Mouse (Mus musculus) midbrain, postnatal 0 days (tissue): ENCODE measurements around the gene Rgmb. TPM values are rescaled to one million over a fixed set of nuclear protein-coding genes. Genes with fewer than 3 reads are reported as not detected.

Experiments used
- ATAC-seq: fragments of 200-750 bp; cut with Nextera tagmentation; 2 replicates; pipeline ENCODE4 v1.8.0; 2017; ENCODE audit warnings: moderate number of reproducible peaks, mild to moderate bottlenecking, moderate TSS enrichment, moderate library complexity; ENCODE audit not compliant: low FRiP score
- DNase-seq: peaks from one replicate; pipeline ENCODE4 v3.0.0-alpha.2; 2015; ENCODE audit warnings: low spot score
- H3K27ac ChIP-seq: fragments of 300-500 bp; sonication (generic); 2 replicates; pipeline ENCODE4 v1.5.1; 2014; ENCODE audit warnings: low read depth, mild to moderate bottlenecking, low read length, mixed read lengths
- H3K27me3 ChIP-seq: fragments of 300-500 bp; sonication (generic); 2 replicates; pipeline ENCODE4 v1.6.1; 2014; ENCODE audit warnings: low read length, control low read depth, mixed read lengths; ENCODE audit not compliant: insufficient read depth
- H3K36me3 ChIP-seq: fragments of 300-500 bp; sonication (generic); 2 replicates; pipeline ENCODE4 v1.6.1; 2014; ENCODE audit warnings: low read length, control low read depth, mixed read lengths; ENCODE audit not compliant: insufficient read depth
- H3K4me1 ChIP-seq: fragments of 300-500 bp; sonication (generic); 2 replicates; pipeline ENCODE4 v1.6.1; 2014; ENCODE audit warnings: mild to moderate bottlenecking, control low read depth, antibody characterized with exemption, low read length, mixed read lengths; ENCODE audit not compliant: insufficient read depth
- H3K4me2 ChIP-seq: fragments of 300-500 bp; sonication (generic); 2 replicates; pipeline ENCODE4 v1.6.1; 2014; ENCODE audit warnings: low read depth, mild to moderate bottlenecking, low read length, mixed read lengths; ENCODE audit not compliant: poor library complexity, severe bottlenecking
- H3K4me3 ChIP-seq: fragments of 300-500 bp; sonication (generic); 2 replicates; pipeline ENCODE4 v1.5.1; 2014; ENCODE audit warnings: low read depth, mild to moderate bottlenecking, low read length, moderate library complexity
- H3K9ac ChIP-seq: fragments of 300-500 bp; sonication (generic); replicated peaks from 2 replicates; pipeline ENCODE4 v1.6.1; 2014; ENCODE audit warnings: mild to moderate bottlenecking, low read length, moderate library complexity, mixed read lengths; ENCODE audit not compliant: poor library complexity, severe bottlenecking
- H3K9me3 ChIP-seq: fragments of 300-500 bp; sonication (generic); 2 replicates; pipeline ENCODE4 v1.6.1; 2016; ENCODE audit warnings: low read length, control low read depth
- CTCF ChIP-seq: IDR thresholded peaks from 2 replicates; pipeline ENCODE4 v1.5.1; 2016; ENCODE audit warnings: antibody characterized with exemption, mild to moderate bottlenecking
- WGBS: fragments of 180-500 bp; shearing (Covaris S2); extraction: QIAGEN DNeasy Blood & Tissue Kit; methylation state at CpG from one replicate; pipeline ENCODE4 v1.1.7; 2014; 5-methylcytosine and 5-hydroxymethylcytosine counted together
- polyA plus RNA-seq: library from polyadenylated mRNA; unstranded; fragments of >200 nt; fragmentation: Nextera tagmentation; extraction: Ambion mirVana; gene quantifications from 2 replicates; pipeline ENCODE4 v1.2.1, GENCODE M21; 2015
- total RNA-seq: library from RNA; depleted of rRNA; stranded (reverse); fragments of >200 nt; gene quantifications from 2 replicates; pipeline ENCODE4 v1.2.3, GENCODE M21; 2014; rRNA removed

The Rgmb gene
- total and polyA plus RNA-seq, 2 experiments from 2014 or later = 55.2 to 112 TPM

DNA sequence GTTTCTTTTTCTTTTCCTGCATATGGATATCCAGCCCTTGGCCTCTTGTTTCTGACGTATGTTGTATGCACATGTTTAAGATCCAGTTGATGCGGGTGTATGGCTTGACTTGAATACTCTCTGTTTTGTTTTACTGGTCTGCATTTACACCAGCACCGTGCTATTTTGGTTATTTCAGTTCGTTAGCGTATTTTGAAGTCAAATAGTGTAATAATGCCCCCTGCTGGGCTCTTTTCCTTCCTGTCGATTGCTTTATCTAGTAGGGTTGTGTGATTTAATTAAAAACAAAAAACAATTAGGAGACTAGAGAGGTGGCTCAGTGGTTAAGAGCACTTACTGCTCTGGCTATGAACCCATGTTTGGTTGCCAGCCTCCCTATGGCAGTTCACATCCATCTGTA lies 52.9 kb downstream of the Rgmb start:
- Histone ChIP-seq H3K9me3 (no peaks in the 10 kb centered on the region), H3K4me1 (no peaks in the 10 kb centered on the region), H3K36me3 (no peaks in the 10 kb centered on the region), H3K27ac (no peak overlapping the region), H3K27me3 (no peaks in the 10 kb centered on the region), H3K4me2 (no peak overlapping the region), H3K4me3 (no peak overlapping the region), H3K9ac (no peak overlapping the region)
- no peak for TF ChIP-seq CTCF
- DNase-seq = peak; percentile 17
- no peak for ATAC-seq
- WGBS = 86% methylated on average over 6 of the region's 6 CpGs

GRCm38 (mm10) chr17:15776349-15776748 lies 54.5 kb downstream of the Rgmb start:
- H3K27ac ChIP-seq = no peak overlapping the region
- H3K4me1 ChIP-seq = no peaks in the 10 kb centered on the region
- no peaks in the 10 kb centered on the region for H3K36me3 ChIP-seq
- no peaks in the 10 kb centered on the region for H3K27me3 ChIP-seq
- H3K9ac ChIP-seq = no peak overlapping the region
- no peaks in the 10 kb centered on the region for H3K9me3 ChIP-seq
- H3K4me2 ChIP-seq = no peak overlapping the region
- TF ChIP-seq CTCF = no peak
- no peak overlapping the region for H3K4me3 ChIP-seq
- DNase-seq (no peak), ATAC-seq (no peak)
- WGBS = 73% methylated on average over 5 of the region's 5 CpGs

DNA sequence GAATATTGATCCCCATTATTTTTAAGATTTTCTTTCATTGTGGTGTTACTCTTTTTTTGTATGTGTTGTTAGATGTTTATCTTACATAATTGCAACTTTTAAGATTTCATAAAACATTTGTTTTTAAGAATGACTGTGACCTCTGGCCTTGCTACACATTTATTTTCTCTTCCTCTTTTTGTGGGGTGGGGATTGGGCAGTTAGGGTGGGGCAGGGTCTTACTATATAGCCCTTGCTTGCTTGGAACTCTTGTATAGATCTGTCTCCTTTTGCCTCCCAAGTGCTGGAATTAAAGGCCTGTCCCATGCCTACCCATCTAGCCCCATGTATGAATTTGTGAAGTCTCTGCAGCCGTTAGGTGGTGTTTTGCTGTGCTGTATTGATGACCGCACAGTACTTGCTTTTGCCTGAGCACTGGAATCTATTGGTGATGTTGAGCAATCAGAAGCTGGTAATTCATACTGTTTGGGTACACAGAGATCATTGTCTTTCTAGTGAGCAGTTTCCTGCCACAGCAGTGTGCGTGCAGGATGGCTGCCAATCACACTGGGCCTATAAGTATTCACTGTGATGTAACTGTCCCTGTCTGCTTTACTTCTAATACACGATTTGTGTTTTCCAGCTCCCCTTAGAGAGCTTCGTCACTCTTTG lies 56.1 kb downstream of the Rgmb start:
- Histone ChIP-seq H3K4me2 (no peak overlapping the region), H3K4me3 (no peak overlapping the region), H3K36me3 (peaks cover 5% of the 10 kb centered on the region), H3K4me1 (no peaks in the 10 kb centered on the region), H3K27ac (no peak overlapping the region), H3K27me3 (no peaks in the 10 kb centered on the region), H3K9ac (no peak overlapping the region), H3K9me3 (no peaks in the 10 kb centered on the region)
- DNase-seq (no peak), ATAC-seq (no peak)
- WGBS = 83% methylated on average over 5 of the region's 5 CpGs
- no peak for TF ChIP-seq CTCF

GRCm38 (mm10) chr17:15773956-15774355 lies 56.9 kb downstream of the Rgmb start:
- Histone ChIP-seq H3K9me3 (no peaks in the 10 kb centered on the region), H3K4me1 (no peaks in the 10 kb centered on the region), H3K36me3 (peaks cover 12% of the 10 kb centered on the region), H3K4me2 (no peak overlapping the region), H3K27me3 (no peaks in the 10 kb centered on the region), H3K9ac (no peak overlapping the region), H3K4me3 (no peak overlapping the region), H3K27ac (no peak overlapping the region)
- no peak for TF ChIP-seq CTCF
- 82% methylated on average over 6 of the region's 6 CpGs for WGBS
- DNase-seq = no peak
- ATAC-seq = no peak

DNA sequence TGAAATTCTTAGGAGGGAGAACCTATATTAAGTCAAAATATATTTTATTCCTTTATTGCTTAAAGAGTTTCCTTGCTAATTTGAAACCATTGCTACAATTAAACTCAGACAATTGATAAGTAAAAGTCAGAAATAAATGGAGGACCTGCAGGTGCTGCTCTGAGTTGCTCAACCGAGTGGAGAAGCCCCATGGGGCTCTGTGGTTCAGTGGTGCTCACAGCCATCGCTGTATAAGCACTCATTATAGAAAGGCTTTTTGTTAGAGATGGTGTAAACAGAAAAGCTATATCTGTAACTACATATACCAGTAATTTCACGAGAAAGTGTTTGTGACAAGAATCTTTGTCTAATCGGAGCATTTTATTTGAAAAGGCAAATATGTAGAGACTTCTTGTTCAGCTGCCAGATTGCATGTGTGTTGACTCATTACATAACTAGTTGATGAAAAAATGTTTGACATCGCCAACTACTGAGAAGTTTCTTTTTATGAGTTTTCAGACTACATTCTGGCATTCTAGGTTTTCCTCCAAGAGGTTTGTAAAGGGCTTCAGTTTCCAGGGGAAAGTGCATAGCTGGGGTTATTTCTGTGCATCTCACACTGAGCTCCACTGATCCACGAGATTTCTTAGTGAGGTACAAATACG lies 61.6 kb downstream of the Rgmb start:
- DNase-seq (no peak), ATAC-seq (no peak)
- Histone ChIP-seq H3K9me3 (no peaks in the 10 kb centered on the region), H3K27ac (no peak overlapping the region), H3K27me3 (no peaks in the 10 kb centered on the region), H3K4me3 (no peak overlapping the region), H3K4me2 (no peak overlapping the region), H3K9ac (no peak overlapping the region), H3K4me1 (no peaks in the 10 kb centered on the region), H3K36me3 (peaks cover 32% of the 10 kb centered on the region)
- WGBS = 82% methylated on average over 7 of the region's 7 CpGs
- TF ChIP-seq CTCF = no peak

- H3K27me3 ChIP-seq = no peaks in the 10 kb centered on the region
- no peak overlapping the region for H3K9ac ChIP-seq
- WGBS = 95% methylated on average over 8 of the region's 8 CpGs
- no peak overlapping the region for H3K4me2 ChIP-seq
- H3K9me3 ChIP-seq = no peaks in the 10 kb centered on the region
- no peak for TF ChIP-seq CTCF
- H3K4me3 ChIP-seq = no peak overlapping the region
- DNase-seq (no peak), ATAC-seq (no peak)
- no peak overlapping the region for H3K27ac ChIP-seq
- H3K36me3 ChIP-seq = peaks cover 35% of the 10 kb centered on the region
- H3K4me1 ChIP-seq = no peaks in the 10 kb centered on the region
Measured at GRCm38 (mm10) chr17:15761191-15761590, 69.6 kb downstream of the Rgmb start.

Other genes with a start within 250 kb of the Rgmb start
- gene Chd1, start 126.1 kb downstream of the Rgmb start, total RNA-seq = 12.3 and 12.9 TPM in 2 replicates
- 10.4 and 13.1 TPM in 2 replicates for gene Chd1, start 126.1 kb downstream of the Rgmb start, polyA plus RNA-seq